Mouse (Mus musculus) common myeloid progenitor, adult 5-6 weeks (primary cell): ENCODE measurements at regions not wholly inside any gene's neighbourhood (a gene's known extent, or its start where the extent isn't known, plus 50 kb on each side); places are given as distances from the start of the nearest gene placed in this dataset.

Experiments used
- ATAC-seq: replicated peaks from 2 replicates; pipeline ENCODE4 v1.8.0; 2016; ENCODE audit warnings: low read depth, mild to moderate bottlenecking, moderate TSS enrichment, inconsistent platforms; ENCODE audit not compliant: poor library complexity, severe bottlenecking

GRCm38 (mm10) chr14:86329176-86329575 lies 811.9 kb downstream of the Diaph3 start:
- no peak for ATAC-seq

GRCm38 (mm10) chr14:86327646-86328045 lies 813.4 kb downstream of the Diaph3 start:
- no peak for ATAC-seq

- ATAC-seq = no peak
Observed at GRCm38 (mm10) chr14:86322365-86322764, 818.7 kb downstream of the Diaph3 start.

GRCm38 (mm10) chr14:86315974-86316373 lies 825.1 kb downstream of the Diaph3 start:
- ATAC-seq = no peak; the same call in 1 of the 2 replicates

- no peak for ATAC-seq
Observed at GRCm38 (mm10) chr14:86308949-86309543, 832.0 kb downstream of the Diaph3 start.

GRCm38 (mm10) chr14:86307806-86308205 lies 833.2 kb downstream of the Diaph3 start:
- ATAC-seq = peak; percentile 39; the same call in 1 of the 2 replicates

- no peak for ATAC-seq
Observed at GRCm38 (mm10) chr14:86301666-86302065, 839.4 kb downstream of the Diaph3 start.

- ATAC-seq = no peak
Observed at GRCm38 (mm10) chr14:86300811-86301210, 840.2 kb downstream of the Diaph3 start.

GRCm38 (mm10) chr14:86297991-86298390 lies 843.0 kb downstream of the Diaph3 start:
- ATAC-seq = no peak

GRCm38 (mm10) chr14:86294606-86295005 lies 846.4 kb downstream of the Diaph3 start:
- 0 out of 2 replicates have a peak, but pooled peaks have one; percentile 45 for ATAC-seq

GRCm38 (mm10) chr14:86293804-86294203 lies 847.2 kb downstream of the Diaph3 start:
- no peak for ATAC-seq

GRCm38 (mm10) chr14:86293371-86293770 lies 847.7 kb downstream of the Diaph3 start:
- ATAC-seq = no peak

- ATAC-seq = no peak
Observed at GRCm38 (mm10) chr14:86290556-86290955, 850.5 kb downstream of the Diaph3 start.

- no peak for ATAC-seq
Observed at GRCm38 (mm10) chr14:86261640-86262230, 879.3 kb downstream of the Diaph3 start.

GRCm38 (mm10) chr14:86254196-86254595 lies 886.8 kb downstream of the Diaph3 start:
- no peak for ATAC-seq

- ATAC-seq = no peak
Observed at GRCm38 (mm10) chr14:86251617-86252016, 889.4 kb downstream of the Diaph3 start.

- ATAC-seq = no peak
Observed at GRCm38 (mm10) chr14:86247686-86248085, 893.3 kb downstream of the Diaph3 start.

- ATAC-seq = no peak
Observed at GRCm38 (mm10) chr14:86246770-86247169, 894.3 kb downstream of the Diaph3 start.

- peak; percentile 100 for ATAC-seq
Observed at GRCm38 (mm10) chr14:86243662-86244061, 897.4 kb downstream of the Diaph3 start.

GRCm38 (mm10) chr14:86242836-86243235 lies 898.2 kb downstream of the Diaph3 start:
- ATAC-seq = no peak

- ATAC-seq = no peak
Observed at GRCm38 (mm10) chr14:86239090-86239489, 901.9 kb downstream of the Diaph3 start.

GRCm38 (mm10) chr14:86233305-86233704 lies 907.7 kb downstream of the Diaph3 start:
- no peak for ATAC-seq
